Mouse (Mus musculus) forebrain, postnatal 0 days (tissue): Measurements from ENCODE around the gene Ntan1. TPM values are rescaled to one million over a fixed set of nuclear protein-coding genes. Genes with fewer than 3 reads are reported as not detected.
A peak's percentile ranks its signal among the peaks of the same experiment; 100 is the strongest.
"Not testable (repeated sequence)": the region's sequence is repeated elsewhere in the genome, so short reads cannot be mapped to it uniquely, and the experiment has no call there.

Experiments used
- ATAC-seq: fragments of 200-750 bp; cut with Nextera tagmentation; 2 replicates; pipeline ENCODE4 v1.8.0; 2017; ENCODE audit warnings: mild to moderate bottlenecking, moderate library complexity
- DNase-seq: peaks from one replicate; pipeline ENCODE4 v3.0.0-alpha.2; 2015
- H3K27ac ChIP-seq: fragments of 300-500 bp; sonication (generic); 2 replicates; pipeline ENCODE4 v1.5.1; 2014; ENCODE audit warnings: low read depth, mild to moderate bottlenecking, antibody characterized with exemption, low read length, moderate library complexity, mixed read lengths
- H3K27me3 ChIP-seq: fragments of 300-500 bp; sonication (generic); 2 replicates; pipeline ENCODE4 v1.6.1; 2014; ENCODE audit warnings: mild to moderate bottlenecking, low read length, mixed read lengths; ENCODE audit not compliant: insufficient read depth
- H3K36me3 ChIP-seq: fragments of 300-500 bp; sonication (generic); 2 replicates; pipeline ENCODE4 v1.6.1; 2014; ENCODE audit warnings: mild to moderate bottlenecking, moderate library complexity; ENCODE audit not compliant: insufficient read depth
- H3K4me1 ChIP-seq: fragments of 300-500 bp; sonication (generic); 2 replicates; pipeline ENCODE4 v1.6.1; 2014; ENCODE audit warnings: antibody characterized with exemption; ENCODE audit not compliant: insufficient read depth
- H3K4me2 ChIP-seq: fragments of 300-500 bp; sonication (generic); 2 replicates; pipeline ENCODE4 v1.6.1; 2014; ENCODE audit warnings: low read depth, mild to moderate bottlenecking, moderate library complexity
- H3K4me3 ChIP-seq: fragments of 300-500 bp; sonication (generic); 2 replicates; pipeline ENCODE4 v1.5.1; 2014; ENCODE audit warnings: low read depth, low read length, mixed read lengths
- H3K9ac ChIP-seq: fragments of 300-500 bp; sonication (generic); 2 replicates; pipeline ENCODE4 v1.6.1; 2014; ENCODE audit warnings: mild to moderate bottlenecking
- H3K9me3 ChIP-seq: fragments of 300-500 bp; sonication (generic); 2 replicates; pipeline ENCODE4 v1.6.1; 2016; ENCODE audit warnings: low read length
- CTCF ChIP-seq: sonication (generic); IDR thresholded peaks from 2 replicates; pipeline ENCODE4 v1.5.1; 2016; ENCODE audit warnings: antibody characterized with exemption, control low read depth, low read depth
- WGBS: fragments of 180-500 bp; shearing (Covaris S2); extraction: QIAGEN DNeasy Blood & Tissue Kit; methylation state at CpG from one replicate; pipeline ENCODE4 v1.1.7; 2014; 5-methylcytosine and 5-hydroxymethylcytosine counted together
- polyA plus RNA-seq: library from polyadenylated mRNA; unstranded; fragments of >200 nt; fragmentation: Nextera tagmentation; extraction: Ambion mirVana; gene quantifications from 2 replicates; pipeline ENCODE4 v1.2.1, GENCODE M21; 2015
- total RNA-seq: library from RNA; depleted of rRNA; stranded (reverse); fragments of >200 nt; gene quantifications from 2 replicates; pipeline ENCODE4 v1.2.3, GENCODE M21; 2014; rRNA removed

Gene Ntan1
- total RNA-seq (163 and 181 TPM in 2 replicates), polyA plus RNA-seq (231 and 254 TPM in 2 replicates)

- peaks cover 15% of the 10 kb centered on the region for H3K36me3 ChIP-seq
- H3K27ac ChIP-seq: peak within 1 kb of the TSS; percentile 93
- H3K4me3 ChIP-seq: peak within 1 kb of the TSS; percentile 83
- no peaks in the 10 kb centered on the region for H3K27me3 ChIP-seq
- TF ChIP-seq CTCF: no peak
- no peaks in the 10 kb centered on the region for H3K9me3 ChIP-seq
- peaks cover 12% of the 10 kb centered on the region; the same call in 1 of the 2 replicates for H3K4me1 ChIP-seq
- ATAC-seq (peak; percentile 96), DNase-seq (peak; percentile 94)
- H3K4me2 ChIP-seq: peak within 1 kb of the TSS; percentile 69
- 4% methylated on average over 56 of the region's 58 CpGs for WGBS
- H3K9ac ChIP-seq: peak within 1 kb of the TSS; percentile 87
These were observed at the start of gene Ntan1 for GRCm38 (mm10) chr16:13818560-13819393. Gene Ntan1 (plus strand): TSS chr16:13818845.

GRCm38 (mm10) chr16:13771603-13772002, 47.0 kb upstream of the Ntan1 start:
- H3K36me3 ChIP-seq, H3K9me3 ChIP-seq, H3K4me1 ChIP-seq, H3K4me3 ChIP-seq, H3K27me3 ChIP-seq, DNase-seq, ATAC-seq, H3K27ac ChIP-seq, H3K4me2 ChIP-seq, H3K9ac ChIP-seq: not testable (repeated sequence)
- 77% methylated on average over 4 of the region's 4 CpGs for WGBS

- not testable (repeated sequence) for H3K4me2 ChIP-seq, H3K27me3 ChIP-seq, H3K4me3 ChIP-seq, DNase-seq, H3K27ac ChIP-seq, H3K9me3 ChIP-seq, H3K4me1 ChIP-seq, H3K9ac ChIP-seq, H3K36me3 ChIP-seq, ATAC-seq
- 85% methylated on average over 5 of the region's 5 CpGs for WGBS
These were observed 46.6 kb upstream of the Ntan1 start for GRCm38 (mm10) chr16:13772051-13772450.

GRCm38 (mm10) chr16:13774011-13774410, 44.6 kb upstream of the Ntan1 start:
- H3K27ac ChIP-seq, ATAC-seq, H3K9me3 ChIP-seq, H3K36me3 ChIP-seq, H3K4me2 ChIP-seq, H3K4me3 ChIP-seq, H3K27me3 ChIP-seq, DNase-seq, H3K9ac ChIP-seq, H3K4me1 ChIP-seq: not testable (repeated sequence)
- 84% methylated on average over 2 of the region's 2 CpGs for WGBS

- not testable (repeated sequence) for H3K4me1 ChIP-seq, H3K27ac ChIP-seq, H3K36me3 ChIP-seq, H3K4me2 ChIP-seq, H3K9ac ChIP-seq, H3K9me3 ChIP-seq, H3K4me3 ChIP-seq, DNase-seq, H3K27me3 ChIP-seq, ATAC-seq
- WGBS: 92% methylated on average over 3 of the region's 3 CpGs
These were observed 44.0 kb upstream of the Ntan1 start for GRCm38 (mm10) chr16:13774651-13775050.

GRCm38 (mm10) chr16:13780353-13781036, 38.1 kb upstream of the Ntan1 start, which contains the start of gene Rrn3:
Gene Rrn3 (plus strand): TSS chr16:13780708.
- ATAC-seq (peak; percentile 100), DNase-seq (peak; percentile 92)
- WGBS: 1% methylated on average over 57 of the region's 57 CpGs
- Histone ChIP-seq H3K4me2 (peak within 1 kb of the TSS; percentile 59), H3K4me1 (peaks cover 15% of the 10 kb centered on the region), H3K4me3 (peak within 1 kb of the TSS; percentile 75), H3K36me3 (peaks cover 6% of the 10 kb centered on the region), H3K27me3 (no peaks in the 10 kb centered on the region), H3K27ac (peak within 1 kb of the TSS; percentile 87), H3K9me3 (no peaks in the 10 kb centered on the region), H3K9ac (peak within 1 kb of the TSS; percentile 91)
- TF ChIP-seq CTCF: peak; percentile 41; the same call in 1 of the 2 replicates

- Histone ChIP-seq H3K9me3 (no peaks in the 10 kb centered on the region), H3K9ac (peak overlapping the region; percentile 91), H3K4me3 (peak overlapping the region; percentile 75), H3K4me2 (peak overlapping the region; percentile 59), H3K27me3 (no peaks in the 10 kb centered on the region), H3K4me1 (peaks cover 15% of the 10 kb centered on the region), H3K36me3 (peaks cover 14% of the 10 kb centered on the region), H3K27ac (peak overlapping the region; percentile 87)
- no peak for TF ChIP-seq CTCF
- DNase-seq (no peak), ATAC-seq (no peak)
- WGBS: 38% methylated on average over 8 of the region's 8 CpGs
These were observed 37.4 kb upstream of the Ntan1 start for GRCm38 (mm10) chr16:13781216-13781615.
